Mouse (Mus musculus): ENCODE results near the gene Fbxw18.
"Not testable (repeated sequence)": the region's sequence is repeated elsewhere in the genome, so short reads cannot be mapped to it uniquely, and the experiment has no call there.

Gene Fbxw18

DNA sequence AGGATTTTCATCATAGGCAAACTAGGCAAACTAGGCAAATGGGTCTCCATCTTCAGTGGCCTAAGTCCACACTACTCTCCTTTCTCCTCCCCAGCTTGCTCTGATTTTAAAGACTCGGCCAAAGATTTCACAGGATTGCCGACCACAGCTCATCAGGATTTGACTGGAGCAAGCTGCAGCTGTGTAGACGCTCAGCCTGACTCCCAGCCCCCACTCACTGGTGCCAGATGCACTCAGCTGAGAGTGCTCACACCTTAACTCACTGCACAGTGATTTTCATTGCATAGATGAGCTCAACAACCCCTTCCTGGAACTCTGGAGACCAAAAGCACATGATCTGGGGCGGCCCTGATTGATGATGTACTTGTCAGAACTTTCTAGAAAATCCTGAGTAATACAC, at the start of gene Fbxw18:
Gene Fbxw18 (minus strand): TSS at position 101 of the 400 bp plus-strand sequence.
- DNase-seq, result not testable (repeated sequence)

DNA sequence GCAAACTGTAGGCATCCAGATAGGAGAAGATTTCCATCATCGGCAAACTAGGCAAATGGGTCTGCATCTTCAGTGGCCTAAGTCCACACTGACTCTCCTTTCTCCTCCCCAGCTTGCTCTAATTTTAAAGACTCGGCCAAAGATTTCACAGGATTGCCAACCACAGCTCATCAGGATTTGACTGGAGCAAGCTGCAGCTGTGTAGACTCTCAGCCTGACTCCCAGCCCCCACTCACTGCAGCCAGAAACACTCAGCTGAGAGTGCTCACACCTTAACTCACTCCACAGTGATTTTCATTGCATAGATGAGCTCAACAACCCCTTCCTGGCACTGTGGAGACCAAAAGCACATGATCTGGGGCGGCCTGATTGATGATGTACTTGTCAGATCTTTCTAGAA, 43.5 kb upstream of the Fbxw18 start, which contains the start of gene Fbxw26:
Gene Fbxw26 (minus strand): TSS at position 101 of the 400 bp plus-strand sequence.
- DNase-seq, result not testable (repeated sequence)

DNA sequence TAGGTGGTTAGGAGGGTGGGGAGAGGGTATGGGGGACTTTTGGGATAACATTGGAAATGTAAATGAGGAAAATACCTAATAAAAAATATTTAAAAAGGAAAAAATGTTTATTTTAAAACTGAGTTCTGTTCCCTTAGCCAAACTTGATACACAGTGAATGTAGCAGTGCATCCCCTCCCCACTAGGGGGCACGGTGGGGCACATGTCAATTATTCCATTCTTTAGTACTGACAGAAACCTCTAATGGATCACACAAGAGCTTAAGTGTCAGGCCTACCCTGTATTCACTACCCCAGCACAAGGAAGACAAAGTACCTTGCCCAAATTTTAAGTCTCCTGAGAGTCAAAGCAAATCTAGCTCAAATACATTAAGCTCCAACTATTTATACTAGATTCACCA, 17.2 kb downstream of the Fbxw18 start:
- no peak for DNase-seq

DNA sequence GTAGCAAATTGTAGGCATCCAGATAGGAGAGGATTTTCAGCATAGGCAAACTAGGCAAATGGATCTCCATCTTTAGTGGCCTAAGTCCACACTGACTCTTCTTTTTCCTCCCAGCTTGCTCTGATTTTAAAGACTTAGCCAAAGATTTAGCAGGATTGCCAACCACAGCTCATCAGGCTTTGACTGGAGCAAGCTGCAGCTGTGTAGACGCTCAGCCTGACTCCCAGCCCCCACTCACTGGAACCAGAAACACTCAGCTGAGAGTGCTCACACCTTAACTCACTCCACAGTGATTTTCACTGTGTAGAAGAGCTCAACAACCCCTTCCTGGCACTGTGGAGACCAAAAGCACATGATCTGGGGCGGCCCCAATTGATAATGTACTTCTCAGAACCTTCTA, 37.9 kb downstream of the Fbxw18 start, which contains the start of gene Fbxw25:
Gene Fbxw25 (minus strand): TSS at position 101 of the 400 bp plus-strand sequence.
- DNase-seq, result not testable (repeated sequence)
